Mouse (Mus musculus): ENCODE results near the gene 1300017J02Rik.

- TF ChIP-seq CTCF (IDR thresholded peaks at IDR 0.05; ENCODE audit: control insufficient read depth, insufficient read depth, insufficient replicate concordance, low read depth, low read length) (no peak), POLR2A (IDR thresholded peaks at IDR 0.05; ENCODE audit: control insufficient read depth, low read depth, low read length) (no peak)
These were observed 56.3 kb downstream of the 1300017J02Rik start for GRCm38 (mm10) chr9:103248618-103249017.

Data from testis, adult 2 months (tissue).